Mouse (Mus musculus): ENCODE results near the gene Mn1.

- TF ChIP-seq CTCF (IDR thresholded peaks at IDR 0.05) (no peak), POLR2A (IDR thresholded peaks at IDR 0.05; ENCODE audit: insufficient read depth, low read depth, low read length) (no peak)
Measured at GRCm38 (mm10) chr5:111383335-111383734, 33.8 kb upstream of the Mn1 start.

All from heart, adult 2 months (tissue).